Mouse (Mus musculus): Measurements from ENCODE around the gene Tgif2lx1. TPM values are rescaled to one million over a fixed set of nuclear protein-coding genes. Genes with fewer than 3 reads are reported as not detected.
"Not testable (repeated sequence)": the region's sequence is repeated elsewhere in the genome, so short reads cannot be mapped to it uniquely, and the experiment has no call there.

Tgif2lx1 gene
- not detected in 2 replicates for total RNA-seq (2017)

DNA sequence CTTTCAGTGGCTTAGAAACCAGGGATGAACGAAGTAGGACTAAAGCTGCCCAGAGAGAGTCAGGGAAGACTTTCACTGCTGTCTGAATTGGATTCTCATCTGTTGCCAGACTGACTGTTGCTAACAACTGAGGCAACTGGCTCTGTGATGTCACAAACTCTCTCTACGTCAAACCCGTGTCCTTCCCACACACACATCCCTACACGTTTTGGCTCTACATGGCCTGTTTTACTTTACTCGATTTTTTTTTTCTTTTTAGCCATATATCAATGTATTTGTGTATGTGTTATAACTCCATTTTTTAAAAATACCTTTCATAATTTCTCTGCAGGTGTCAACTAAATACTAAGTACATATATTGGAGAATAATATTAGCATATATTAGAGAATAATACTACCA, at the start of gene Tgif2lx1:
TSS of gene Tgif2lx1 (minus strand) at position 101 of the 400 bp plus-strand sequence.
- ATAC-seq (replicated peaks in 1 of 2; ENCODE audit: insufficient read depth in 1 of 2, low FRiP score in 2 of 2, low TSS enrichment in 1 of 2, low read depth in 1 of 2, poor library complexity in 2 of 2, severe bottlenecking in 2 of 2) = not testable (repeated sequence)

Other genes starting within 250 kb of the Tgif2lx1 start
- gene Tgif2lx2, start 53.5 kb downstream of the Tgif2lx1 start, total RNA-seq (2017) = not detected in 2 replicates

Measured in hematopoietic stem cell, adult 5-6 weeks (primary cell).